Mouse (Mus musculus) brain, embryonic 14.5 days (tissue): ENCODE data around the gene Clec16a. TPM values are rescaled to one million over a fixed set of nuclear protein-coding genes. Genes with fewer than 3 reads are reported as not detected.

Source experiments
- DNase-seq: peaks from one replicate; pipeline ENCODE4 v3.0.0-alpha.2; 2011; ENCODE audit warnings: low read depth
- CTCF ChIP-seq: fragments of 200-500 bp; IDR thresholded peaks from 2 replicates; pipeline ENCODE4 v1.5.1; 2012; ENCODE audit warnings: inconsistent platforms, mild to moderate bottlenecking, moderate library complexity, borderline replicate concordance; ENCODE audit not compliant: insufficient read depth, insufficient read length; ENCODE audit errors: extremely low read depth
- POLR2A ChIP-seq: fragments of 200-500 bp; IDR thresholded peaks from 2 replicates; pipeline ENCODE4 v1.6.1; 2012; ENCODE audit warnings: mild to moderate bottlenecking, inconsistent platforms, borderline replicate concordance; ENCODE audit not compliant: poor library complexity, insufficient read depth, insufficient read length, severe bottlenecking; ENCODE audit errors: extremely low read depth
- polyA plus RNA-seq: library from polyadenylated mRNA; depleted of rRNA; stranded (reverse); fragments of >200 nt; gene quantifications from 2 replicates; pipeline ENCODE4 v1.2.3, GENCODE M21; 2012

Gene Clec16a
- polyA plus RNA-seq, 1 experiment = 39.3 TPM

DNA sequence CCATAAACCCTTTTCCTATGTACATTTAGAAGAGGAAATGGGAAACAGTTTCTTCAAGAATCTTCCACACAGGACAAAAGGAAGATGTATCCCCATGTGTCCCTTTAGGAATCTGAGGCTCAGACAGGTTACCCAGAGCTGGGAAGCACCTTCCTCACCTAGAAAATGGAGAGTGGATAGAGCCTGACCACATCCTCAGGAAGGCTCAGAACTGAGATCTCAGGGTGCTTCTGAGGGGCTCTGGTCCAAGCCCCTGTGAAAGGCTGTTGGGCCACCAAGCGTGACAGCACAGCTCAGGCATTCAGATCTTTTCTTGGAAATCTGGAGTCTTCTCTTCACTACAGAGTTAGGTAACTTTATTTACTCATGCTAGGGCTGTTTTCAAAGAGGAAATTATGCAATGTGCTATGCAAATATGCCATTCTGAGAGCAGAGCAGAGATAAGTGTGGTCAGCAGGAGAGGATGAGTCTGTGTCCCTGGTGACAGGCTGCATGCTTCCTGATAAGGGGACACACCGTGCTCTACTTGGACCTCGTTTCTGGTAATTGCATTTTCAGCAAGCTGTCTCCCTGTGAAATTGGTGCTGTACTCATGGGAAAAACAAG lies 131.4 kb downstream of the Clec16a start:
- TF ChIP-seq CTCF (no peak), POLR2A (no peak)
- no peak for DNase-seq

DNA sequence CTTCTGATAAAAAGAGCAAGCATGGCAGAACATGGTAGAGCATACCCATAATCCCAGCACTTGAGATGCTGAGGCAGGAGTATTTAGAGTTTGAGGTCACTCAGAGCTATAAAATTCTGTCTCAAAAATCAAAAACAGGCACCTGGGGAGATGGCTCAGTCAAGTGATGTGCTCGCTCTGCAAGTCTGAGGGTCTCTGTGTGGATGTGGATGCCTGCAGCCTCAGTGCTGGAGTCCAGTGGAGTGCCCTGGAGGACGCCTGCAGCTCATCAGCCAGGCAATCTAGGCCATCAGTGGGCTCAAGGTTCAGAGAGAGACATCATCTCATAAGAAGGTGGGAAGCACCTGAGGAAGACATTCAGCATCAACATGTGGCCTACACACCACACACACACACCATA lies 137.4 kb downstream of the Clec16a start:
- no peak for DNase-seq
- TF ChIP-seq CTCF (no peak), POLR2A (no peak)

DNA sequence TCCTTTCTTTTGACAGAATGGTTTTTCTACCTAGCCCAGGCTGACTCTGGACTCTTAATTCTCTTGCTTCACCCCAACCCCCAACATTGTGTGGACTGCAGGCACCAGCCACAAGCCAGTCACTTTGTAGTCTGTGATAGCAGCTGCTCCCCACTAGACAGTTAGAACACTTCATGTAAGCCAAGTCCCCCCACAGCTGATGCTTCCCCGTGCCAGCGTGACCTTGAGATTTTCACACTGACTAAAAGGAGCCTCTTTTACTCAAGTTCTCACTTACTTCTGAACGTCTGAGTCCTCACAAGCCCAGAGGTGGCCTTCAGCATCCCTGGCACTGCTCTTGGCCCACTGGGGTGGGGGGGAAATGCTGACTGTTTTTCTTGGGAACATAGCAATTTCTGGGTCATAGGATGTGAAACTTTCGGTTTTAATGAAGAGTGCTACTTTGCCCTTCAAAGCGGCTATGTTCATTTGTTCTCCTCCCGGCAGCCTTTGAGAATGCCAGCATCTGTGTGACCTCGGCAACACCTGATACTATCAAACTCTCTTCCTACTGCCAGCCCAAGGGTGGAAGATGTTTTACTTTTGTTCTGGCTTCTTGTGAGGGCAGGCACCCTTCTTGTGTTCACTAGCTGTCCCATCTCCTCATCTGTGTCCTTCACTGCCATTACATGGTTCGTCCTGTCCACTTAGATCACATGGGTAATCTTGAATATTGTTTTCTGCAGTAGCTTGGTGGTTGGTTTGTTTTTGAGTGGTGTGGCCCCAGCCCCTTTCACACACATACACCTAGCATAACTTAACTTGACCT lies 138.3 kb downstream of the Clec16a start:
- DNase-seq = peak; percentile 45
- TF ChIP-seq POLR2A (no peak), CTCF (no peak)

DNA sequence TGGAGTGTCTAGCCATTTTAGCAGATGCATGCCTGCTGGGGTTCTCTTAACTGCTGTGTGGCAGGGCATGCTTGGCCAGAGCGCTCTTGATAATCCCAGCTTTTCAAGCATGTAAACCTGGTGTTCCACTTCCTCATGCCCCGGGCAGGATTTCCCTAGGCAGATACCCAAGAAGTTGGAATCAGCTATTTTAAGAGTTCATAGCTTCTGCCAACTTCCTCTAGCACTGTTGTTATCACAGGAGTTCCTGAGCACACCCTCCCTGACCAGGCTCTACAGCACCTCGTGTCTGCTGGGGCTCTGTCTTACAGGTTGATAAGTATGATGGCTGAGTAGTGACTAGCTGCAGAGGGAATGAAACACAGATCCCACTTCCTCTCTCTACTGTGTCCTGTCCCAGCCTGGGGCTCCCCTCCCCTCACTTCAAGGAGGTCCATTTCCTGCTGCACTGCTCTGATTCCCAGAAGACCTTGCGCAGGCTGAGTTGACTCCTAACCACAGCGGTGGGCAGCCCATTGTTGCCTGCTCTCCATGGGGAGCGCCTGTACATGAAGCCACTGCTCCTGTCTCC lies 144.7 kb downstream of the Clec16a start:
- TF ChIP-seq POLR2A (no peak), CTCF (no peak)
- no peak for DNase-seq

DNA sequence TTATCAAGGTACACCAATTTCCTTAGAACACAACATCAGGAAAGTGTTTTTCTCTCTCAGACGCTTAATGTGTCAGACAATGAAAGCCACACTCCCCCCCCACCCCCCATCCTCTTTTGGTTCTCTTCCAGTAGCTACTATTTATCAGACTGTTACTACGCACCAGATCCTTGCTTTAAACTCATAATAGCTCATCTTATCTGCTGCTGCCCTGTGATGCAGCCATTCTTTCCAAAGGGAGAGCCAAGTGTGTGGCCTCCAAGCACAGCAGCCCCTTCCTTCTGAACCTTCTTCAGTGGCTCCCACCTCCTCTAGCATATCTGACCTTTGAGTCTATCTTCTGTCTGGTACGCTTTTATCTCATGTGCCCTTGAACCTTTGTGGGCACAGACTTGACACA lies 145.3 kb downstream of the Clec16a start:
- DNase-seq = no peak
- TF ChIP-seq POLR2A (no peak), CTCF (no peak)

DNA sequence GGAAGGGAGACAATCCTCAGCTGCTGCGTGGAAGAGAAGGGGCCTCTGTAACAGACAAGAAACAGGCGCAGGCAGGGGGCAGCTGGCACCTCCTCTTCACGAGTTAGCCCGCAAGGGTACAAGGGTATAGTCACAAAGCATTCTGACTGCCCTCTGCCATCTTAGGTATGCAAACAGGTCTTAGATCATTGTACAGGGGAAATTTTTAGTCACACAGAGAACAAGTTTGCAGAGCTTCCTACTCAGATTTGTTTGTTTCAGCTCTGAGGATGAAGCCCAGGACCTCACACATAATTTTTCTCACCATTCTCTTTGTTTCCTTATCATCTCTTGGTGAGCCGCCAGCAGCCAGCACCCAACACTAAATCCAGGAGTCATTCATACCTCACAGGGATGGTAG lies 146.6 kb downstream of the Clec16a start:
- no peak for TF ChIP-seq CTCF
- no peak for TF ChIP-seq POLR2A
- no peak for DNase-seq

DNA sequence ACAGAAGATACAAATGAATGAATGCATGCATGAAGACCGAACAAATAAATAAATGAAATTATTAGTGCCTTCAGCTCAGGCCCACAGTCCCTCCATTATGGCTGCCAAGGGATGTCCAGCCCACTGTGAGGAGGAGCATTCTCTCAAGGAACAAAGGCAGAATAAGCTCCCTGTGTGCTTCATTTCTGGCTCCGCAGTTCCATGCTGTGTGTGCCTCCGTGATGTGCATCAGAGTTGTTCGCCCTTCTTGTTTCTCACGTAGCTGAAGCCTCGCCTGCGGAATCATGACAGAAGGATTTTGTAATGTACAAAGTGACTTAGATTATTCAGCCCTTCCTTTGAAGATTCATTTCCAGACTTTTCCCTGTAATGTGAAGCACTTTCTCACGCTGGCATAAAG lies 147.7 kb downstream of the Clec16a start:
- TF ChIP-seq POLR2A (no peak), CTCF (no peak)
- peak; percentile 56 for DNase-seq

DNA sequence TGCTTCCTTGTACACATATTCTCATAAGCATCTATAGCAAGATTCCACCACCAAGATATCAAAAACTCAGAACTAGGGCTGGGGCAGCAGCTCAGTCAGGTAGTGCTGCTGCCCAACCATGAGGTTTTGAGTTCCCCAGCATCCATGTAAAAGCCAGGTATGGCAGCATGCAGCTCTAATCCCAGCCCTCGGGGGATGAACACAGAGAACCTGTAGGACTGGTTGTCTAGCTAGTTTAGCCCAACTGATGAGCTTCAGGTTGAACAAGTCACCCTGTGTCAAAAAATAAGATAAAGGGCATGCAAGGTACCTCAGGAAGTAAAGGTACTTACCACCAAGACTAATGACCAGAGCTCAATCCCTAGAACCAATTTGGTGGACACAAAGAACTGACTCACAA lies 148.3 kb downstream of the Clec16a start:
- DNase-seq = no peak
- no peak for TF ChIP-seq POLR2A
- TF ChIP-seq CTCF = no peak

DNA sequence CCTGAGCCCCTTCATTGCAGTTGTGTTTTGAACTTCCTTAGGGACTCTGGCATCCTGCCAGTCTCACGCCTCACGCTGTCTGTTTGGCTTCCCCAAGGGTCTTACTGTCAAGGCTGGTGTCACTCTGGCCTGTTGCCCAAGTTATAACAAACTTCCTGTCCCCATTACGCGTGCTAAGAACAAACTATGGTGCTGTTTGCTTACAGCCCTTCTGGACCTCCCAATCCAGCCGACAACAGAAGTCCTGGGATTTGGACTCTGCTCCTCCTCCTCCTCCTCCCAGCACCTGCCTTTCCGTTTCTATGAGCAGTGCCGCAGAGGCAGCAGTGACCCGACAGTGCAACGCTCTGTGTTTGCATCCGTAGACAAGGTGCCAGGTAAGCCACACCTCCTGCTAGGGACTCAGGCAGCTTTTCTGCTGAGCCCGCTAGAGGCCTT lies 149.3 kb downstream of the Clec16a start:
- TF ChIP-seq POLR2A = no peak
- TF ChIP-seq CTCF = no peak
- peak; percentile 42 for DNase-seq

DNA sequence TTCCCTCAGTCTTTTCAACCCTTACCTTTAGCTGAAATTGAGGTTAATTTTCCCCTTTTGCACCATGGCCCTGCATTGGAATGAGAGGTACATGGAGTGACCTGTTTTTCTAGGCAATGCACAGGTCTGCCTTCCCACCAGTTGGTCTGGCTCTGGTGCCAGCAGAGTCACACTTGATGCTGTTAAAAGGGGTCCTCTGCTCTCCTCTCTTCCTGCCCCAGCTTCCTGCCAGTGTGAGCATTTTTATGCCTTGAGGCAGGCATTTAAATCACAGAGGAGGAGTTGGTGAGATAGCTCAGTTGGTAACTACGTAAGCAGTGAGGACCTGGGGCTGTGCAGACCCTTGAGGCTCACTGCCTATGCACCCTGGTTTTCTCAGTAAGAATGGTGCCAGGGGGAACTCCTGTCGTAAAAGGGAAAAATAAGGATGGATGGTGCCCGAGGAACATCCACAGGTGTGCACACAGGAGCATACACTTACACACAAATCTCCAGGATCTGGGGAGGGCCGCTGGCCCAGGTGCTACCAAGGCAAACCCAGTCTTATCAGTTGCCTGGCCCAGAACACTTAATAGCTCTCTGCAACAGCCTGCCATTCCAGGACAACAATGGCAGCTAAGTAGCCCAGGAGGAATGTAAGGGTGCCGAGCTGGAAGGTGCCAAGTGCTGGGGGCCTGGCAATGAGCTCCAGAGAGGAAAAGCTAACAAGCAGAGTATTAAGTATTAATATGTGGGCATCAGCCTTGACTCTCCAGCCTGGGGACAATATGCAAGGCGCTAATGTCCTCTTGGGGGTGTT lies 152.9 kb downstream of the Clec16a start:
- TF ChIP-seq CTCF = no peak
- no peak for TF ChIP-seq POLR2A
- no peak for DNase-seq

DNA sequence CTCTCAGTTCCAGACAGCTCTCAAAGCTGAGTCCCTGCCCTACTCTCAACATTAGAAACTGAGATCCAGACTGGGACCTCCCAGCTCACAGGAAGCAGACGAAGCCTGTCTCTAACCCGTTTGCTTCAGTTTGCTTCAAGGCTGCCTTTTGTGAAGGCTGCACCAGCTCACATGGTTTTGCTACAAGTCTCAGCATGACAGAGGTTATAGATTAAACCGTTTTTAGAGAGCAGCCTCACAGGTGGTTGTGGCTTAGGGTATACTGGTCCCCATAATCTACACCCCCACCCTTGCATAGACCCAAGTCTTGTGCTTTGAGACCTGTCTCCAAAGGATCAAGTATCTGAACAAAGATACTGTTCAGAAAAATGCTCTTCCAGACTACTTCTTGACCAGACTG lies 154.2 kb downstream of the Clec16a start:
- TF ChIP-seq CTCF (no peak), POLR2A (no peak)
- DNase-seq = no peak
